Mouse (Mus musculus) G1E (cell line): ENCODE data around the gene Efnb2. TPM values are rescaled to one million over a fixed set of nuclear protein-coding genes. Genes with fewer than 3 reads are reported as not detected.

ENCODE experiments used
- ATAC-seq: 2 replicates; pipeline ENCODE4 v1.8.0; 2016; ENCODE audit warnings: mild to moderate bottlenecking; ENCODE audit not compliant: insufficient number of reproducible peaks, poor library complexity, low FRiP score, severe bottlenecking; ENCODE audit errors: extremely low read depth
- DNase-seq: peaks from one replicate; pipeline ENCODE4 v3.0.0; 2012; ENCODE audit warnings: low spot score
- H3K27me3 ChIP-seq: 2 replicates; pipeline ENCODE4 v1.6.1; 2012; ENCODE audit warnings: mild to moderate bottlenecking, low read length, inconsistent platforms; ENCODE audit not compliant: insufficient read depth
- H3K36me3 ChIP-seq: replicated peaks from 2 replicates; pipeline ENCODE3; 2012; ENCODE audit warnings: mild to moderate bottlenecking, inconsistent platforms
- H3K4me1 ChIP-seq: 2 replicates; pipeline ENCODE4 v1.6.1; 2012; ENCODE audit warnings: low read depth, low read length, inconsistent platforms, mixed read lengths; ENCODE audit not compliant: insufficient read depth
- H3K4me3 ChIP-seq: 2 replicates; pipeline ENCODE4 v1.5.1; 2012; ENCODE audit warnings: low read depth, mild to moderate bottlenecking, inconsistent platforms, low read length, moderate library complexity, mixed read lengths
- H3K9me3 ChIP-seq: replicated peaks from 2 replicates; pipeline ENCODE4 v1.6.1; 2012; ENCODE audit warnings: inconsistent platforms
- CTCF ChIP-seq: IDR thresholded peaks from 2 replicates; pipeline ENCODE4 v1.5.1; 2012; ENCODE audit warnings: low read depth, low read length, inconsistent platforms, mixed read lengths
- GATA1 ChIP-seq: IDR thresholded peaks from 2 replicates; pipeline ENCODE4 v1.6.1; 2012; ENCODE audit warnings: borderline replicate concordance, low read length, inconsistent platforms, mixed read lengths
- GATA2 ChIP-seq: IDR thresholded peaks from 2 replicates; pipeline ENCODE4 v1.6.1; 2012; ENCODE audit warnings: low read depth, low read length, inconsistent platforms, borderline replicate concordance
- POLR2AphosphoS5 ChIP-seq: IDR thresholded peaks from 2 replicates; pipeline ENCODE4 v1.6.1; 2012; ENCODE audit warnings: low read depth, low read length, inconsistent platforms; ENCODE audit not compliant: insufficient replicate concordance
- TAL1 ChIP-seq: conservative IDR thresholded peaks from 2 replicates; pipeline ENCODE4 v1.6.1; 2012; ENCODE audit warnings: low read depth, low read length, inconsistent platforms, mixed read lengths
- polyA plus RNA-seq: library from polyadenylated mRNA; stranded (reverse); fragments of >175 nt; gene quantifications from 2 replicates; pipeline ENCODE4 v1.2.3, GENCODE M21; 2012
- total RNA-seq, 2 experiments: library from RNA; stranded (forward) in 1 of 2; stranded (reverse) in 1 of 2; fragments of 200-1000 nt in 1 of 2; fragments of >200 nt in 1 of 2; fragmentation: Nextera tagmentation in 1 of 2; gene quantifications; 2 replicates each; pipeline ENCODE4 v1.2.3; 2014 to 2017

The Efnb2 gene
- total and polyA plus RNA-seq, 3 experiments: 0.02 to 0.44 (median 0.30) TPM

DNA sequence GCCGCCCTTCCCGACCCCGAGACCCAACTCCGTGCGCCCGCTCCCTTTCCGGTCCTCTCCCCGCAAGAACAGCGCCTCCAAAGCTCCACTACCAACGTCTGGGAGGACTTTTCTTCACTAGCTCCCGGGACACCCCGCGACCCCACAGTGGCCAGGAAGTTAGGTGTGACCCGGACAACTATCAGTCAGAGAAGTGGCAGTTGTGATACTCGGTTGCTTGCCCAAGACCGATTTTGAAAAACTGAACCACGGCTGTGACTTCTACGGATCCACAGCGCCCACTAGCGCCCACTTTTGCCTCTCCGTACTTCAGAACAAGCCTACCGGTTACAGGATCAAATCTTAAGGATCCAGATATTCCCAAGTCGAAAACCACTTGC is 707 bp upstream of the Efnb2 start:
- Histone ChIP-seq H3K4me1 (peaks cover 23% of the 10 kb centered on the region), H3K27me3 (peaks cover 21% of the 10 kb centered on the region), H3K4me3 (peak overlapping the region; percentile 78), H3K36me3 (peaks cover 41% of the 10 kb centered on the region), H3K9me3 (peaks cover 3% of the 10 kb centered on the region; the same call in 1 of the 2 replicates)
- DNase-seq (peak; percentile 39), ATAC-seq (peak; percentile 31)
- peak; percentile 70 for TF ChIP-seq CTCF
- no peak for TF ChIP-seq POLR2AphosphoS5

DNA sequence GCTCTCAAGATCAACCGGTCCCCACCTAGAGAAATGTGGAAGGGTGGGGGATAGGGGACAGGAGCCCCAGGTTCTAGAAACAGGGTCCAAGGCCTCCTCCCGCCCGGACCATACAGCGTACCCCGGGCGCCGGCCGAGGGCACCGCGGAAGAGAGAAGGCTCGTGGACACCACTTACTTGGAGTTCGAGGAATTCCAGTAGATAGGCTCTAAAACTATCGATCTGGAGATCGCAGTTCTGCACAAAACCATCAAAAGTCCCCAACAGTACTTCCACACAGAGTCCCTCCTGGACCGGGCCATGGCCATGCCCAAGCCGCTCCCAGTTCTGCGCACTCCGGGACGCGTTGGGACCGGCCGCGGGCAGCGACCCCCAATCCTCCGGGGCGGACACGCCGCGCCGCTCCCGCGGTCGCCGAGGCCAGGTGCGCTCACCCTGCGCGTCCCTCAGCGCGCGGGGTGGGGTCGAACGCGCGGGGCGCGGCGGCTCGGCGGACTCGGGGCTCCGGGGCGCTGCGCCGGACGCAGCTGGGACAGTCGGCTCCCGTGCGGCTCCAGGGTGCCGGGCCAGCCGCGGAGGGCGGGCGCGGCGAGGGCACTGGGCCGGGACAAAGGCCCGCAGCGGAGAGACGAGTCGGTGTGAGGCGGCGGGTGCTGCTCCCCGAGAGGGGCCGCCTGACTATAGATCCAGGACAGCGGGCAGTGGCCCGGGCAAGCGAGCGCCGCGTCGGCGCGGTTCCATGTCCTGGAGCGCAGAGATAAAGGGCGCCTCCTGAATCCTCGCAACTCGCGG is 539 bp downstream of the Efnb2 start:
- ATAC-seq: no peak
- H3K9me3 ChIP-seq: peaks cover 3% of the 10 kb centered on the region; the same call in 1 of the 2 replicates
- peaks cover 22% of the 10 kb centered on the region for H3K27me3 ChIP-seq
- no peak for TF ChIP-seq GATA1
- TF ChIP-seq GATA2: no peak
- no peak for TF ChIP-seq POLR2AphosphoS5
- no peak for TF ChIP-seq TAL1
- TF ChIP-seq CTCF: no peak
- H3K4me3 ChIP-seq: peak overlapping the region; percentile 78
- DNase-seq: peak; percentile 8
- H3K36me3 ChIP-seq: peaks cover 29% of the 10 kb centered on the region
- H3K4me1 ChIP-seq: peaks cover 23% of the 10 kb centered on the region

DNA sequence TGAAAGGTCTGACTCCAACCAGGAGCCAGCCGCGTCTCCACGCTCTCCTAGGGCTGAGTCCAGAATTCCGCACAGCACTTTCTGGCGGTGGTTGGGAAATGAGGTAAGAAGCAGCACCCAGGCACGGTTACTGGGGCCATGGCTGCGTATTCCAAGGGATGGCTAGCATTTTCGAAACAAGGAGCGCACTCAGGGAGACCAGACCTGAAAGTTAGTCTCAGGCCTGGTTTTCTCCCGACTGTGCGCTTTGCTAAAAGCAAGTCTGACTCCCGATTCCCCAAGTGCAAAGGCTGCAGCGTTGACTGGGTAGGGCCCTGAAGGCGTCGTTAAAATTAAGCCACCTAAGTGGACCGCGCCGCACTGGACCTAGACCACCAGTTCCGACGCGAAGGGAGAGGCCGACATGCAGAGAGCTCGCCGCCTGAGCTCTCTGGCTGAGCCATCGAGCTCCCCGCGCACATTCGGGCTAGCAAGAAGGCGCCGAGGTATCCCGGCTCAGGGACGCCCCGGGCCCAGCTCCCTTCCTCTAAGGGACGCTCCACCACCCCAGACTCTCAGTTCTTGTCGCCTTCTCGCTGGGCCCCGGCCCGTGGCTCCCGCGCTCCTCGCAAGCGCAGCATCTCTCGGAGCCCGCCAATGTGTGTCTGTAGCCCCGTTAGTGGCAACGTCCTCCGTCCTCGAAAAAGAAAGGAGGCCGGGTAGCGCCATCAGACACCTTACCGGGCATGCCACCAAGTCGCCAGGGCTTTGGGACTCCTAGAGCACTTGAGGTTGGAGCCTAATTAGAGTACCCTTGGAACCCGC is 1.3 kb downstream of the Efnb2 start:
- no peak overlapping the region; the same call in 1 of the 2 replicates for H3K4me3 ChIP-seq
- peaks cover 22% of the 10 kb centered on the region for H3K36me3 ChIP-seq
- TF ChIP-seq TAL1 (no peak), POLR2AphosphoS5 (no peak), CTCF (no peak), GATA2 (no peak)
- H3K9me3 ChIP-seq: peaks cover 3% of the 10 kb centered on the region; the same call in 1 of the 2 replicates
- DNase-seq (no peak), ATAC-seq (no peak)
- peaks cover 26% of the 10 kb centered on the region for H3K27me3 ChIP-seq
- H3K4me1 ChIP-seq: peaks cover 23% of the 10 kb centered on the region

DNA sequence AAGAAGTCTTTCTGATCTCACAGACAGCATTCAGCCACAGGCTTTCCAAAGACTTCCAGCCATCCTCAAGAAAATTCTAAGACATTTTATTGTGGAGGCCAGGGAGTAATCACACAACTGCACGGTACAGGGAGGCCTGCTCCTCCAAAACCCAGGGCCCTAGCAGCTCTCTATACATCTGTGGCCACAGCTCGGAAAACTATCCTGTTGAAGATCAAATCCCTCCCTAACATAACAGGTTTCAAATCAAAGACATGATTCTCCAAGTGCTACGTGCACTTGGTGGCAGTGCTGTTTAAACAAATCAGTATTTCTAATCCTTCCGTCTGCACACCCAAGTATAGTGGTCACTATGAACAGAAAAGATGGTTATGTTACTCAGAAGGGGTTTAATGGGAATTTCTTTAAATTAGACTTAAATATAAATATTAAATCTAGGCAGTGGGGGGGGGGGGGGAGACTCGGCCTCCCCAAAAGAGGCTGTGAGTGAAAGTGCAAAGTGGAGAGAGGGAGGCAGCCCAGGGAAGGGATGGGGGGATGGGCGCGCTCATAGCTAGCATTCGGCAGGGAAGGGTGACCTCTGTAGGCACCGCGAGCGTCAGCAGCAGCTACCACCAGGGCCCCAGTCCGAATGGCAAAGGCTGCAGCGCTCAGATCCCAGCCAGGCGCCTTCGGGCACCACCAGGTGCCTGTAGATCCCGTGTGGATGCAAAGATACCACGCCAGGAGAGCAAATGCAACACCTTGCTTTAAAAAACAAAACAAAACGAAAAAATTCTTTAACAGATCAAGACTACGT is 2.4 kb downstream of the Efnb2 start:
- no peak for DNase-seq
- TF ChIP-seq TAL1 (no peak), GATA2 (no peak), CTCF (no peak), GATA1 (no peak), POLR2AphosphoS5 (no peak)
- Histone ChIP-seq H3K36me3 (peaks cover 12% of the 10 kb centered on the region), H3K4me3 (no peak overlapping the region), H3K9me3 (peaks cover 3% of the 10 kb centered on the region; the same call in 1 of the 2 replicates), H3K4me1 (peaks cover 23% of the 10 kb centered on the region), H3K27me3 (peaks cover 33% of the 10 kb centered on the region)
- ATAC-seq: no peak

DNA sequence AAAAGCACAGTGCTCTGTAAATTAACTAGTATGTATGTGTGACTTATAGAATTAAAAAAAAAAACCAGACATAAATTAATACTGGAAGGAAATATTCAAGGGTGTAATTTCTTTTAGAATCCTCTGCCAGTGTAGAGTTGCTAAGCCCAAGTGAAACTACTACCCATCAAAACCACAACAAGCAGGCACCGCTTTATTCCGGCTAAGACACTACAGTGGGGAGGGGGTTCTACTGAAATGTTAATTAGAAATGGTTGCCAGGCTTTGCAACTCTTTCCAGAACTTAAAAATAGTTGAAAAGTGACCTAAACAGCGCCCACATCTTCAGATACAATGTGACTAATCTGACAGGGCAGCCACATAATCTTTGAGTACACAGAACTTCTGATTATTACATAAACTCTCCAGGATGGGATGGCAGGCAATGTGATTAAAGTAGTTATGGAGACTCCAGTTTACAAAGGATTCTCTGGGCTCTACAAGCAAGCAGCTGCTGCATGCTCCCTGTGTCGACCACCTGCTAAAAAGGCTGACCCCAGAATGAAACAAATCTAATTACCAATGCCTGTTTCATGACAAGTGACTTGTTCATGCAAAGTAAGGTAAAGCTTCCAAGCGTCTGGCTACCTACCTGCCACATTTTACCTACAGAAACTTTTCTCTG is 3.2 kb downstream of the Efnb2 start:
- H3K4me1 ChIP-seq: peaks cover 23% of the 10 kb centered on the region
- peaks cover 3% of the 10 kb centered on the region; the same call in 1 of the 2 replicates for H3K9me3 ChIP-seq
- no peak for ATAC-seq
- peaks cover 4% of the 10 kb centered on the region for H3K36me3 ChIP-seq
- no peak for TF ChIP-seq GATA1
- TF ChIP-seq CTCF: no peak
- TF ChIP-seq GATA2: no peak
- TF ChIP-seq TAL1: no peak
- no peak for TF ChIP-seq POLR2AphosphoS5
- H3K4me3 ChIP-seq: no peak overlapping the region
- H3K27me3 ChIP-seq: peaks cover 37% of the 10 kb centered on the region
- DNase-seq: no peak
